ENCODE assay signal across 23 mouse cellular contexts in genomic region chr11:119378551-119378950, GRCm38 (mm10). TPM values are rescaled to one million over a fixed set of nuclear protein-coding genes. Genes with fewer than 3 reads are reported as not detected.
A peak's percentile ranks its signal among the peaks of the same experiment; 100 is the strongest.
DNase-seq lines count a peak whose midpoint lies in the region; TF ChIP-seq lines count a peak whose summit lies in the region.
"Had no signal": no experiment of that assay in that cellular context is flagged by ENCODE, and none has a peak within 500 bp of the region (broad histone marks: within the 10 kb centered on the region; RNA-seq: fewer than 3 reads in every experiment).

No protein-coding gene starts in this region.

- TF ChIP-seq CTCF in MEL (IDR thresholded peaks at IDR 0.05 in 2 of 3, conservative IDR thresholded peaks at IDR 0.05 in 1 of 3; ENCODE audit: control insufficient read depth in 1 of 3, insufficient read depth in 1 of 3, low read depth in 2 of 3, low read length in 3 of 3, poor library complexity in 1 of 3, severe bottlenecking in 1 of 3), result no peak

- DNase-seq in 416B (ENCODE audit: low read depth) (peak; percentile 39), MEL (ENCODE audit: low read depth, low spot score) (no peak), ZHBTc4 (ENCODE audit: low read depth, low spot score) (peak; percentile 63)
- DNase-seq in right cerebral cortex, adult 2 months (ENCODE audit: low spot score in 2 of 2), result no peak
- no peak for DNase-seq in layer of hippocampus, postnatal 10 days (ENCODE audit: low spot score in 2 of 2)
- no peak for DNase-seq in natural killer cell, adult 2 months (ENCODE audit: low spot score in 2 of 2)
- DNase-seq: adrenal gland, postnatal 14 days; B cell, adult 2 months; cerebellum, adult 11 months; cerebellum, adult 2 months; cerebellum, adult 9-11 months; cerebellum, postnatal 25 days; forebrain, postnatal 0 days; gastrocnemius, postnatal 25 days; heart, adult 18-20 months; heart, postnatal 14 days had no signal

- TF ChIP-seq RAD21 in MEL (IDR thresholded peaks at IDR 0.05; ENCODE audit: low read depth, low read length), result no peak

- peaks cover 0 to 4% of the 10 kb centered on the region in 2 experiments; a peak in 1 of 4 replicates for H3K27me3 ChIP-seq in MEL (ENCODE audit: control insufficient read depth in 1 of 2, insufficient read depth in 2 of 2, low read length in 2 of 2)
- H3K27me3 ChIP-seq: embryonic facial prominence, embryonic 12.5 days; embryonic facial prominence, embryonic 15.5 days; heart, embryonic 12.5 days; heart, embryonic 15.5 days; hindbrain, embryonic 12.5 days; hindbrain, embryonic 15.5 days; Patski had no signal

- H3K27ac ChIP-seq in MEL (ENCODE audit: control insufficient read depth, low read depth, low read length), result no peak overlapping the region
- H3K27ac ChIP-seq: embryonic facial prominence, embryonic 12.5 days; embryonic facial prominence, embryonic 15.5 days; heart, embryonic 15.5 days; hindbrain, embryonic 12.5 days; hindbrain, embryonic 15.5 days had no signal

- TF ChIP-seq EP300 in MEL (IDR thresholded peaks at IDR 0.05; ENCODE audit: low read depth in 1 of 2, low read length in 2 of 2), result no peak

- H3K4me3 ChIP-seq in MEL (ENCODE audit: control insufficient read depth in 1 of 2, insufficient read depth in 1 of 2, low read depth in 2 of 2, low read length in 2 of 2), result no peak overlapping the region
- H3K4me3 ChIP-seq: embryonic facial prominence, embryonic 12.5 days; embryonic facial prominence, embryonic 15.5 days; heart, embryonic 12.5 days; heart, embryonic 15.5 days; hindbrain, embryonic 12.5 days; hindbrain, embryonic 15.5 days had no signal

- no peak for TF ChIP-seq POLR2A in MEL (IDR thresholded peaks at IDR 0.05; ENCODE audit: control insufficient read depth in 1 of 2, insufficient read depth in 1 of 2, low read depth in 1 of 2, low read length in 2 of 2, poor library complexity in 1 of 2)

- H3K36me3 ChIP-seq in MEL (ENCODE audit: control insufficient read depth in 1 of 2, insufficient read depth in 2 of 2, low read length in 2 of 2), result no peaks in the 10 kb centered on the region
- H3K36me3 ChIP-seq: hindbrain, embryonic 15.5 days had no signal

- no peaks in the 10 kb centered on the region for H3K9me3 ChIP-seq in MEL (replicated peaks; ENCODE audit: insufficient read depth, low read length)
- H3K9me3 ChIP-seq: embryonic facial prominence, embryonic 12.5 days; embryonic facial prominence, embryonic 15.5 days; heart, embryonic 12.5 days; heart, embryonic 15.5 days; hindbrain, embryonic 12.5 days; hindbrain, embryonic 15.5 days had no signal

- no peak overlapping the region for H3K9ac ChIP-seq in MEL (ENCODE audit: control insufficient read depth, low read depth, low read length, poor library complexity, severe bottlenecking)
- H3K9ac ChIP-seq: embryonic facial prominence, embryonic 12.5 days; embryonic facial prominence, embryonic 15.5 days; forebrain, postnatal 0 days; heart, embryonic 12.5 days; heart, embryonic 15.5 days; hindbrain, embryonic 12.5 days; hindbrain, embryonic 15.5 days had no signal

- H3K4me1 ChIP-seq in MEL (ENCODE audit: control insufficient read depth in 1 of 2, insufficient read depth in 2 of 2, low read length in 2 of 2), result peaks cover 0 to 19% of the 10 kb centered on the region in 2 experiments; a peak in 2 of 4 replicates
- H3K4me1 ChIP-seq: embryonic facial prominence, embryonic 12.5 days; embryonic facial prominence, embryonic 15.5 days; hindbrain, embryonic 12.5 days; hindbrain, embryonic 15.5 days had no signal

- H3K79me2 ChIP-seq in MEL (ENCODE audit: control insufficient read depth, insufficient read depth, low read length, poor library complexity), result no peaks in the 10 kb centered on the region

TF ChIP-seq in MEL, 35 proteins besides CTCF, POLR2A, EP300 and RAD21:
- TF ChIP-seq MAZ (IDR thresholded peaks at IDR 0.05; ENCODE audit: low read depth, low read length), result no peak
- TF ChIP-seq BHLHE40 (IDR thresholded peaks at IDR 0.05; ENCODE audit: borderline replicate concordance, low read depth, low read length), result no peak
- no peak for TF ChIP-seq UBTF (IDR thresholded peaks at IDR 0.05; ENCODE audit: borderline replicate concordance, insufficient read depth, low read depth, low read length)
- peak; percentile 45; the same call in 1 of the 2 replicates for TF ChIP-seq USF1 (IDR thresholded peaks at IDR 0.05; ENCODE audit: low read depth, low read length)
TF ChIP-seq in MEL: peak in this region for 1.

RNA-seq across cellular contexts. Expression of gene Rnf213, which starts 14.3 kb away (rescaled TPM):
- total RNA-seq in MEL (2012; rRNA removed), result 6.6 and 11.6 TPM in 2 replicates
- 10 to 100 TPM in 1 of 2 experiments, not detected in 1; 10.7 TPM for polyA plus RNA-seq in MEL (2012; ENCODE audit: insufficient read depth in 1 of 2, insufficient read length in 2 of 2, low read depth in 1 of 2, low replicate concordance in 2 of 2, missing spikeins in 1 of 2)
- total RNA-seq in layer of hippocampus, postnatal 10 days (2021), result 1 to 10 TPM; 3.8 TPM

RNA-seq across cellular contexts. Expression of gene Slc26a11, which starts 23.2 kb away (rescaled TPM):
- not detected in 2 replicates for total RNA-seq in MEL (2012; rRNA removed)
- under 1 TPM in 1 of 2 experiments, not detected in 1; 0.04 TPM for polyA plus RNA-seq in MEL (2012; ENCODE audit: insufficient read depth in 1 of 2, insufficient read length in 2 of 2, low read depth in 1 of 2, low replicate concordance in 2 of 2, missing spikeins in 1 of 2)
- 1 to 10 TPM; 5.4 to 6.3 TPM for total RNA-seq in layer of hippocampus, postnatal 10 days (2021)

RNA-seq across cellular contexts. Expression of gene Sgsh, which starts 23.2 kb away (rescaled TPM):
- 0.12 TPM in 1 of 2 replicates, not detected in the other for total RNA-seq in MEL (2012; rRNA removed)
- polyA plus RNA-seq in MEL (2012; ENCODE audit: insufficient read depth in 1 of 2, insufficient read length in 2 of 2, low read depth in 1 of 2, low replicate concordance in 2 of 2, missing spikeins in 1 of 2), result under 1 TPM in 1 of 2 experiments, not detected in 1; 0.25 TPM
- 1 to 10 TPM; 4.7 to 5.1 TPM for total RNA-seq in layer of hippocampus, postnatal 10 days (2021)

Comparison
In these comparisons a context has a peak if more than half of its experiments do, and no peak if none do; other contexts are left out.
1. DNase-seq: peak in 416B (single experiment) and ZHBTc4 (single experiment); none in MEL (single experiment), right cerebral cortex, adult 2 months (0 of 2), layer of hippocampus, postnatal 10 days (0 of 2) and natural killer cell, adult 2 months (0 of 2).